Mouse (Mus musculus) liver, embryonic 15.5 days (tissue): Measurements from ENCODE around the gene Tpk1. TPM values are rescaled to one million over a fixed set of nuclear protein-coding genes. Genes with fewer than 3 reads are reported as not detected.
"Not testable (repeated sequence)": the region's sequence is repeated elsewhere in the genome, so short reads cannot be mapped to it uniquely, and the experiment has no call there.

ENCODE experiments used
- ATAC-seq: fragments of 200-750 bp; cut with Nextera tagmentation; 2 replicates; pipeline ENCODE4 v1.8.0; 2017; ENCODE audit warnings: moderate number of reproducible peaks, mild to moderate bottlenecking, moderate library complexity; ENCODE audit not compliant: insufficient read depth
- H3K27ac ChIP-seq: fragments of 300-500 bp; sonication (generic); replicated peaks from 2 replicates; pipeline ENCODE4 v1.5.1; 2015; ENCODE audit warnings: mild to moderate bottlenecking, inconsistent platforms
- H3K27me3 ChIP-seq: fragments of 300-500 bp; sonication (generic); 2 replicates; pipeline ENCODE4 v1.6.1; 2015; ENCODE audit warnings: mild to moderate bottlenecking, inconsistent platforms
- H3K36me3 ChIP-seq: fragments of 300-500 bp; sonication (generic); replicated peaks from 2 replicates; pipeline ENCODE4 v1.6.1; 2015; ENCODE audit warnings: moderate library complexity, mild to moderate bottlenecking, inconsistent platforms
- H3K4me1 ChIP-seq: fragments of 300-500 bp; sonication (generic); replicated peaks from 2 replicates; pipeline ENCODE4 v1.6.1; 2015; ENCODE audit warnings: inconsistent platforms
- H3K4me2 ChIP-seq: fragments of 300-500 bp; sonication (generic); 2 replicates; pipeline ENCODE4 v1.6.1; 2015; ENCODE audit warnings: moderate library complexity, mild to moderate bottlenecking, inconsistent platforms
- H3K4me3 ChIP-seq: fragments of 300-500 bp; sonication (generic); replicated peaks from 2 replicates; pipeline ENCODE4 v1.5.1; 2015; ENCODE audit warnings: mild to moderate bottlenecking, inconsistent platforms
- H3K9ac ChIP-seq: fragments of 300-500 bp; sonication (generic); 2 replicates; pipeline ENCODE4 v1.6.1; 2015; ENCODE audit warnings: moderate library complexity, mild to moderate bottlenecking, inconsistent platforms
- H3K9me3 ChIP-seq: fragments of 300-500 bp; sonication (generic); replicated peaks from 2 replicates; pipeline ENCODE4 v1.6.1; 2016; ENCODE audit warnings: inconsistent platforms
- WGBS: fragments of 180-500 bp; shearing (Covaris S2); methylation state at CpG from one replicate; pipeline ENCODE4 v1.1.7; 2015; ENCODE audit warnings: mixed read lengths; ENCODE audit not compliant: insufficient replicate concordance; 5-methylcytosine and 5-hydroxymethylcytosine counted together
- polyA plus RNA-seq: library from polyadenylated mRNA; unstranded; fragments of >200 nt; fragmentation: Nextera tagmentation; extraction: Ambion mirVana; gene quantifications from 2 replicates; pipeline ENCODE4 v1.2.1, GENCODE M21; 2015

Tpk1 gene
- polyA plus RNA-seq, 1 experiment from 2014 or later = 7.2 TPM

DNA sequence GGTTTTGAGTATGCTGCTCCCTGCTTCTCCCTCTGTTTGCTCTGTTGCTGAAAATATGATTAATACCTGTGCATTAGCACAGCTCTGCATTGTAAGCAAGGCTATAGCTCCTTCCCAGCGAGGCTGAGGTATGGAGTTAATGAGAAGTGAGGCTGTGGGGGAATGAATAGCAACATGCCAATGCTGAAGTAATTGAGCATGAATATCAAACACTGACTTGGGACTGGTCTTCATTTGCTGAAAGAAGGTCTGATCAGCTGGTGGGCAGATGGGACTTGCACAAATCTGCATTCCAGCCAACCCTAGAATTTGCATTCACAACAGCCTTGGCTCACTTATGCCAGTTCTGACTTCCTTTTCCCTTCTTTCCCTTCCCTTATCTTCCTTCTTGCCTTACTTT, 144.0 kb downstream of the Tpk1 start:
- Histone ChIP-seq H3K27ac (no peak overlapping the region), H3K27me3 (no peaks in the 10 kb centered on the region), H3K9me3 (no peaks in the 10 kb centered on the region), H3K4me1 (no peaks in the 10 kb centered on the region; the same call in 1 of the 2 replicates), H3K4me3 (no peak overlapping the region), H3K4me2 (no peak overlapping the region), H3K9ac (no peak overlapping the region), H3K36me3 (no peaks in the 10 kb centered on the region)
- WGBS = 49% methylated on average over 1 of the region's 1 CpGs
- ATAC-seq = no peak

- H3K4me3 ChIP-seq = no peak overlapping the region
- peaks cover 5% of the 10 kb centered on the region; the same call in 1 of the 2 replicates for H3K4me1 ChIP-seq
- H3K27ac ChIP-seq = no peak overlapping the region
- ATAC-seq = no peak
- 47% methylated on average over 2 of the region's 2 CpGs for WGBS
- H3K9me3 ChIP-seq = no peaks in the 10 kb centered on the region
- H3K27me3 ChIP-seq = no peaks in the 10 kb centered on the region
- H3K4me2 ChIP-seq = no peak overlapping the region
- no peaks in the 10 kb centered on the region for H3K36me3 ChIP-seq
- no peak overlapping the region for H3K9ac ChIP-seq
Measured at GRCm38 (mm10) chr6:43520218-43520617, 145.9 kb downstream of the Tpk1 start.

GRCm38 (mm10) chr6:43518378-43518777, 147.7 kb downstream of the Tpk1 start:
- no peaks in the 10 kb centered on the region for H3K36me3 ChIP-seq
- peaks cover 5% of the 10 kb centered on the region; the same call in 1 of the 2 replicates for H3K4me1 ChIP-seq
- H3K27me3 ChIP-seq = no peaks in the 10 kb centered on the region
- ATAC-seq = no peak
- no peak overlapping the region for H3K9ac ChIP-seq
- no peak overlapping the region for H3K4me2 ChIP-seq
- no peak overlapping the region for H3K27ac ChIP-seq
- no peak overlapping the region for H3K4me3 ChIP-seq
- no peaks in the 10 kb centered on the region for H3K9me3 ChIP-seq

DNA sequence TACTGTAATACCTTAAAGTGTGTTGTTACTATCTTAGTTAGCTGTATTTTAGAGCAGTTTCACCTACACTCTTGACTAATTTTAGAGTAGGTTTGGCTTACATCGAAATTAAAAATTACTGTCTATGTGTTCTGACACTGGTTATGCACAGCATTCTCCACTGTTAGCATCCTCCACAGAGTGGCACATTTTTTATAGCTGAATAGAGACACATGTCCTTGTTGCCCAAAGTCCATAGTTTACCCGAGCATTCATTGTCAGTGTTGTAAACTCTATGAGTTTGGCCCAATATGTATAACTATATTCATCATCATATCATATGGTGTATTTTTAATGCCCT, 148.8 kb downstream of the Tpk1 start:
- no peaks in the 10 kb centered on the region for H3K9me3 ChIP-seq
- H3K9ac ChIP-seq = no peak overlapping the region
- no peak overlapping the region for H3K4me3 ChIP-seq
- H3K4me2 ChIP-seq = no peak overlapping the region
- peaks cover 5% of the 10 kb centered on the region; the same call in 1 of the 2 replicates for H3K4me1 ChIP-seq
- H3K27me3 ChIP-seq = no peaks in the 10 kb centered on the region
- ATAC-seq = no peak
- WGBS = 65% methylated on average over 2 of the region's 2 CpGs
- H3K27ac ChIP-seq = no peak overlapping the region
- H3K36me3 ChIP-seq = no peaks in the 10 kb centered on the region

DNA sequence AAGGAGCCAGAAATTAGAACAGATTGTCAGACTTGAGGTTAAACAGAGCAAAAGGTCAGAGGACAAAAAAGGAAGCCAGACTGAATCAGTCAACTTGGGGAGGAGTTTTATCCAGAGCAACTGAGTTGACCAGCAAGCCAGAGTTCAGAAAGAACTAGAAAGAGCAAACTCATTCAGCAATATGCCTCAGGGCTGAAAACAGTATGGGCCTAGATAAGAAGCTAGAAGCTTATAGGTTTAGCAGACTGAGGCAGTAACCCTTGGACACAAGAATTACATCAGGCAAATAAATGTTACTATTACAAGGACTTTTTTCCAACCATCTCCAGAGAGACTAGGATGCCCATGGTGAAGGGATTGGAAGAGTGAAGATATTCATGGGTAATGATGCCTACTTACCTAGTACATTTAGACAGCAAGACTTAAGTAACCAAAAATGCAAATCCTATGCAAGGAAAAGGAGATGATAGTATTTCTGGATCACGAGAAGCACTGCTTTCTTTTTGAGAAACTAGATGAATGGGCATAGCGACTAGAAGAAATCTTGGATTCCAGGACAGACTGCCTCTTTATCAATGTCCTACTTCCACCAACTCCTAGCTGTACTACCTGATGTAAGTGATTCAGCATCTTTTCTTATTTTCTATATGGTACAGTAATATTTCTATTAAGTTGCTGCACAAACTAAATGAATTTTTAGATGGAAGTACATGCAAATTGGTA, 149.3 kb downstream of the Tpk1 start:
- H3K27me3 ChIP-seq = no peaks in the 10 kb centered on the region
- peak; percentile 85 for ATAC-seq
- 68% methylated on average over 2 of the region's 2 CpGs for WGBS
- H3K9me3 ChIP-seq = no peaks in the 10 kb centered on the region
- no peak overlapping the region for H3K27ac ChIP-seq
- peaks cover 5% of the 10 kb centered on the region; the same call in 1 of the 2 replicates for H3K4me1 ChIP-seq
- no peak overlapping the region for H3K4me2 ChIP-seq
- no peak overlapping the region for H3K9ac ChIP-seq
- H3K36me3 ChIP-seq = no peaks in the 10 kb centered on the region
- H3K4me3 ChIP-seq = no peak overlapping the region

GRCm38 (mm10) chr6:43506686-43507385, 159.2 kb downstream of the Tpk1 start:
- 36% methylated on average over 2 of the region's 2 CpGs for WGBS
- Histone ChIP-seq H3K27ac (peak overlapping the region; percentile 77), H3K4me3 (peak overlapping the region; percentile 22; the same call in 1 of the 2 replicates), H3K4me2 (peak overlapping the region; percentile 43), H3K4me1 (peaks cover 20% of the 10 kb centered on the region)
- H3K9me3 ChIP-seq, H3K36me3 ChIP-seq, H3K9ac ChIP-seq, H3K27me3 ChIP-seq: not testable (repeated sequence)
- ATAC-seq = peak; percentile 99

GRCm38 (mm10) chr6:43504609-43505230, 161.4 kb downstream of the Tpk1 start:
- Histone ChIP-seq H3K4me3 (no peak overlapping the region), H3K9me3 (no peaks in the 10 kb centered on the region), H3K27me3 (no peaks in the 10 kb centered on the region), H3K27ac (no peak overlapping the region), H3K4me2 (no peak overlapping the region), H3K36me3 (no peaks in the 10 kb centered on the region), H3K9ac (no peak overlapping the region), H3K4me1 (peaks cover 20% of the 10 kb centered on the region)
- no peak for ATAC-seq
- WGBS = 81% methylated on average over 5 of the region's 5 CpGs

- no peak overlapping the region for H3K27ac ChIP-seq
- no peak for ATAC-seq
Measured at GRCm38 (mm10) chr6:43492367-43492766, 173.7 kb downstream of the Tpk1 start.

DNA sequence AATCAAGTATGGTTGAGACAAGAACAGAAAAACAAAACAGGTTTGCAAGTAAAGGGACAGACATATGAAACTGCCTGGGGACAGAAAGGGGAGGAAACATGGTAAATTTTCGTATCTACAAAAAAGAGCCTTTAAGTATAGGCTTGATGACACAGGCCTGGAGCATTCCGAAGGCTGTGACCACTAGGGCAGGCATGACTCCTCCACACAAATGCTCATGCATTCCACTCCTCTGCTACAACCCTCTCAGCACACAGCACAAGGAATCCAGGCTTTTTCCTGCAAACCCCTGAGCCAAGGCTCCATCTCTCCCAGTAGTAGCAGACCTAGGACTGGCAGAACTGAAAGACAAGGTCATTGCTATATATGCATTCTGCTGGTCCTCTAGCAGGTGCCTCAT, 179.4 kb downstream of the Tpk1 start:
- no peak overlapping the region for H3K4me2 ChIP-seq
- H3K9me3 ChIP-seq = no peaks in the 10 kb centered on the region
- no peak overlapping the region for H3K4me3 ChIP-seq
- WGBS = 68% methylated on average over 2 of the region's 2 CpGs
- H3K9ac ChIP-seq = no peak overlapping the region
- no peaks in the 10 kb centered on the region for H3K4me1 ChIP-seq
- no peak for ATAC-seq
- H3K27me3 ChIP-seq = no peaks in the 10 kb centered on the region
- no peaks in the 10 kb centered on the region for H3K36me3 ChIP-seq
- H3K27ac ChIP-seq = no peak overlapping the region

More at GRCm38 (mm10) chr6:43492367-43492766, 173.7 kb downstream of the Tpk1 start:
- Histone ChIP-seq H3K27me3 (no peaks in the 10 kb centered on the region), H3K4me1 (no peaks in the 10 kb centered on the region), H3K36me3 (no peaks in the 10 kb centered on the region), H3K4me3 (no peak overlapping the region), H3K4me2 (no peak overlapping the region), H3K9ac (no peak overlapping the region), H3K9me3 (no peaks in the 10 kb centered on the region)

DNA sequence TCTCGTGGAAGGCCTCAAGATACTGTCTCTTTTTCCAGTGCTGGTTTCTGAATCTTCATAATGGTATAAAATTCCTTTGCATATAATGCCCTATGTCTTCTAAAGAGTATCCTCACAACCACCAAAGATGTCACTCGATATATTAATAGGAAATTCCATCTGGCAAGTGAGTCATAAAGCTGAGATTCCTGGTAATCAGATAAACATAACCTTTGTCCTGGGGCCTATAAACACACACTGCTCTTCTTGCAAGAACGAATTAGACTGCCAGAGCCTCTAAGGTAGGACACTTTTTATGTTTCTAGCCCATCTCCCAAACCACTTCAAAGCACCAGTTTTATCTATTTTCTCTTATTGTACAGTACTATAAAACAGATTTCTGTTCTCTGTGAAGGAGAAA, 185.4 kb downstream of the Tpk1 start:
- Histone ChIP-seq H3K27ac (no peak overlapping the region), H3K36me3 (no peaks in the 10 kb centered on the region), H3K4me1 (no peaks in the 10 kb centered on the region), H3K9me3 (no peaks in the 10 kb centered on the region), H3K4me3 (no peak overlapping the region), H3K27me3 (no peaks in the 10 kb centered on the region), H3K9ac (no peak overlapping the region), H3K4me2 (no peak overlapping the region)
- 64% methylated on average over 3 of the region's 3 CpGs for whole genome bisulfite sequencing
- no peak for ATAC-seq

DNA sequence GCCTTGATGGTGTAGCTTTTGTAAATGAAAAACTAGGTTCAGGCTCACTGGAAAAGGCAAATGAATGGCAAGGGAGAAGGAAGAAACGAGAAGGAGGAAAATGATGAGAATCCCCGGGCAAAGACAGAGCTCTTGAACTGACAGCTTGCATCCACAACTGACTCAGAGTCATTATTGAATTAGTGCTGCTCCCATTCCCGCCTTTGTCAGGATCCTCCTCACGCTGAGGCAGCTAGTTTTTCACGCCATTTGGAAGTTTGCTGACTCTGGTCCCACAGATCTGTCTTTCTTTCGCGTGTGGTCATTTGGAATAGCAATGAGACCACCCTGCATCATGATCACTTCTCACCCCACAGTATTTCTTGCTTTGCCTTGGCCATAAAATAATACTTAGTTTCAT, 187.3 kb downstream of the Tpk1 start:
- Histone ChIP-seq H3K4me1 (no peaks in the 10 kb centered on the region), H3K36me3 (no peaks in the 10 kb centered on the region), H3K4me2 (no peak overlapping the region), H3K9ac (no peak overlapping the region), H3K9me3 (no peaks in the 10 kb centered on the region), H3K4me3 (no peak overlapping the region), H3K27me3 (no peaks in the 10 kb centered on the region), H3K27ac (no peak overlapping the region)
- 73% methylated on average over 7 of the region's 7 CpGs for WGBS
- ATAC-seq = no peak
